Mouse (Mus musculus) kidney, adult 2 months (tissue): Measurements from ENCODE around the gene Sprr2h. TPM values are rescaled to one million over a fixed set of nuclear protein-coding genes. Genes with fewer than 3 reads are reported as not detected.

Source experiments
- DNase-seq: peaks from one replicate; pipeline ENCODE4 v3.0.0; 2021
- H3K27ac ChIP-seq: fragments of 200-500 bp; 2 replicates; pipeline ENCODE4 v1.5.1; 2012; ENCODE audit warnings: low read depth, low read length, control low read depth, inconsistent platforms; ENCODE audit not compliant: insufficient read depth
- H3K27me3 ChIP-seq: fragments of 200-500 bp; replicated peaks from 2 replicates; pipeline ENCODE4 v1.6.1; 2012; ENCODE audit warnings: mild to moderate bottlenecking, moderate library complexity, low read length, inconsistent platforms; ENCODE audit not compliant: control insufficient read depth, insufficient read depth
- H3K36me3 ChIP-seq: fragments of 200-500 bp; 2 replicates; pipeline ENCODE4 v1.6.1; 2012; ENCODE audit warnings: mild to moderate bottlenecking, moderate library complexity, low read length, inconsistent platforms; ENCODE audit not compliant: control insufficient read depth, insufficient read depth
- H3K4me1 ChIP-seq: fragments of 200-500 bp; 2 replicates; pipeline ENCODE4 v1.6.1; 2011; ENCODE audit warnings: low read length; ENCODE audit not compliant: control insufficient read depth, insufficient read depth
- H3K4me3 ChIP-seq: fragments of 200-500 bp; 2 replicates; pipeline ENCODE4 v1.5.1; 2011; ENCODE audit warnings: mild to moderate bottlenecking, low read depth, low read length, control low read depth; ENCODE audit not compliant: insufficient read depth
- CTCF ChIP-seq: fragments of 200-500 bp; conservative IDR thresholded peaks from 2 replicates; pipeline ENCODE4 v1.5.1; 2011; ENCODE audit warnings: low read depth, mild to moderate bottlenecking, control low read depth, low read length, moderate library complexity, mixed read lengths; ENCODE audit not compliant: insufficient read depth, insufficient read length
- POLR2A ChIP-seq: fragments of 200-500 bp; IDR thresholded peaks from one replicate; pipeline ENCODE4 v1.6.1; 2011; ENCODE audit warnings: low read depth, low read length, control low read depth
- WGBS: fragments of 180-500 bp; shearing (Covaris S2); methylation state at CpG from one replicate; pipeline ENCODE4 v1.1.7; 2018; 5-methylcytosine and 5-hydroxymethylcytosine counted together
- polyA plus RNA-seq: library from polyadenylated mRNA; depleted of rRNA; stranded (reverse); fragments of >200 nt; gene quantifications from 2 replicates; pipeline ENCODE4 v1.2.3, GENCODE M21; 2012; rRNA removed

Sprr2h gene
- polyA plus RNA-seq, 1 experiment, result not detected

DNA sequence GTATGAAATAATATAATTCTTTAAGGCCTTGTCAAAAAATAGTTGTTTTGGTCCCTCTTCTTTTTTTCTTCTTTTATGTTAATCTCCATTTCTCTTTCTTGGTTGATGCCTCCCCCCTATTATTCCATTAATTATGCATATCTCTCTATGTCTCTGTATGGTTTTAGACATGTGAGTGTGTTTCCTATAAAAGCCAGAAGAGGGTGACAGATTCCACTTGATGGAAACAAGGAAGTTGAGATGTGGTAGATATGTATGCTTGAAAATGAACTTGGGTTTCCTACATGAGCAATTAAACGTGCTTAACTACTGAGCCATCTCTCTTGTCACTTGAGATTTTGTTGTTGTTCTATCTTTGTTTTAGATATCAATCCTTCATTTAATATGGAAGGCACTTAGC, 8.8 kb downstream of the Sprr2h start:
- H3K27ac ChIP-seq, result no peak overlapping the region
- no peak for TF ChIP-seq POLR2A
- TF ChIP-seq CTCF, result no peak

DNA sequence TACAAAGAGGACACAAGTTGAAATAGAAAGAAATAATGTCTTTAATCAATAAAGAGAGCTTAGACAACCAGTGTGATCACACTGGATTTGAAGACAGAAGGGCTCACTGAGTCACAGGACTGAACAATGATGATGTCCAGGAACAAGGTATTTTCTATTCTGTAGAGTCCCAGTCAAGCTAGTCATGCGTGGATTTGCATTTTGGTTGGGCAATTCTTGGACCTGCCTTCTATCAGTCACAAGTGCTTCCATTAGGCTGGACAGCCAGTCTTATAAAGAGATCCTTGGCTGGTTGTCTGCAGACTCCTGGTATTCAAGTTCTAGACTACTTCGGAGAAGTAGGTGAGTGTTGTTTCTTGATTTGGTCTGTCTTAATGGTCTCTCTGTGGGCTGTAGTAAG, 22.2 kb downstream of the Sprr2h start, which contains the start of gene Sprr2i:
Sprr2i (plus strand) TSS at position 301 of the 400 bp plus-strand sequence.
- Histone ChIP-seq H3K36me3 (no peaks in the 10 kb centered on the region), H3K4me3 (no peak within 1 kb of the TSS), H3K27ac (no peak within 1 kb of the TSS), H3K4me1 (no peaks in the 10 kb centered on the region), H3K27me3 (no peaks in the 10 kb centered on the region)
- 92% methylated on average over 2 of the region's 2 CpGs for WGBS
- no peak for TF ChIP-seq CTCF
- DNase-seq, result no peak

More for the DNA sequence above, 8.8 kb downstream of the Sprr2h start:
- Histone ChIP-seq H3K4me3 (no peak overlapping the region), H3K27me3 (no peaks in the 10 kb centered on the region), H3K4me1 (no peaks in the 10 kb centered on the region), H3K36me3 (no peaks in the 10 kb centered on the region)
- no peak for DNase-seq
- WGBS, result 36% methylated on average over 1 of the region's 1 CpGs

DNA sequence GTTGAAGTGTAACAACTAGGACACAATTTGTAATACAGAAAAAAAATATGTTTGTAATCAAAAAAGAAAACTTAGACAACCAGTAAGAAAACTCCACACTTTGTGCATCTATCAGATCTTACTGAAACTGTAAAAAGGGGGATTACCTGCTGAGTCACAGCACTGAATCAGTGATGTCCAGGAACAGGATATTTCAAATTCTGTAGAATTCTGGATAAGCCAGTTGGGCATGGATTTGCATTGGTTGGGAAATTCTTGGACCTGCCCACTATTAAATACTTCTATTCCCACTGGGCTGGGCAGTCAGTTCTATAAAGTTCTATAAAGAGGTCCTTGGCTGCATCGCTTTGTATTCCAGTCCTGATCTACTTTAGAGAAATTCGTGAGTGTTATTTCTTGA, 32.3 kb downstream of the Sprr2h start, which contains the start of gene Sprr2j-ps:
Sprr2j-ps (plus strand) TSS at position 301 of the 400 bp plus-strand sequence.
- TF ChIP-seq POLR2A (no peak), CTCF (no peak)
- no peak for DNase-seq
- no peaks in the 10 kb centered on the region for H3K4me1 ChIP-seq

DNA sequence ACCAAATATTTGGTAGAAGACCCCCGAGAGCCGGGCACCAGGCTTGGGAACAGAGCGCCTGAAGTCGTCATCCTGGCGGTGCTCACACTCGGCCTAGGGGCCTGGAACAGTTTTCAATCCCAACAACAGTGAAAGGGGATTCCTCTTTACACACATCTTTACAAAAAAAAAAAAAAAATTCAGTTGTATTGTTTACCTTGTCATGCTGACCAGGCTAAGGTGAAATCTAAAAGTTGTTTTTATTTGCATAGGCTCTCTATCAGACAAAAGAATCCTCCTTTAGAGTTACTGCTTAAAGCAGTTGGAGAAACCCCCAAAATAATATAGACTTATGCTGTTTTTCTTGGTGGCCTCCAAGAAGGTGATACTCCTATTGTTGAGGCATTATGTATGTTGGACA, 43.8 kb downstream of the Sprr2h start, which contains the start of gene Gm9774:
Gm9774 (minus strand) TSS at position 101 of the 400 bp plus-strand sequence.
- no peaks in the 10 kb centered on the region for H3K36me3 ChIP-seq
- TF ChIP-seq POLR2A (no peak), CTCF (no peak)
- H3K27ac ChIP-seq, result no peak within 1 kb of the TSS
- H3K4me3 ChIP-seq, result no peak within 1 kb of the TSS
- no peaks in the 10 kb centered on the region for H3K4me1 ChIP-seq
- H3K27me3 ChIP-seq, result no peaks in the 10 kb centered on the region
- DNase-seq, result no peak
- 86% methylated on average over 6 of the region's 6 CpGs for WGBS

More for the DNA sequence above, 32.3 kb downstream of the Sprr2h start, which contains the start of gene Sprr2j-ps:
- H3K27ac ChIP-seq, result no peak within 1 kb of the TSS
- H3K4me3 ChIP-seq, result no peak within 1 kb of the TSS
- H3K27me3 ChIP-seq, result no peaks in the 10 kb centered on the region
- WGBS, result 91% methylated on average over 2 of the region's 2 CpGs
- H3K36me3 ChIP-seq, result no peaks in the 10 kb centered on the region

DNA sequence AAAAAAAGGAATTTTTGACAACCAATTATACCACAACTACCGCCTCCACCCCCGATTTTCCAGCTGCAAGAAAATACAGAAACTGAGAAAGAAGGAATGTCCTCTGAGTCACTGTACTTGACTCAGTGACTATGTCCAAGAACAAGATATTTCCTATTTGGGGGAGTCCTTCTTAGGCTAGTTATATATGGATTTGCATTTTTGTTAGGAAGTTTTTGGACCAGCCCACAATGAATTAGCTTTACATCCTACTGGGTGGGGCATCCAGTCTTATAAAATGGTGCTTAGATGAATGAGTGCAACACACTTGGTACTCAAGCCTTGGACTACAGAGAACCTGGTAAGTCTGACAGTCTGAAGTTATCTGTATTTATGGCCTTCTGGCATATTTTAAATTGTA, 46.8 kb downstream of the Sprr2h start, which contains the start of gene Sprr2k:
Sprr2k (plus strand) TSS at position 301 of the 400 bp plus-strand sequence.
- 85% methylated on average over 2 of the region's 2 CpGs for WGBS
- Histone ChIP-seq H3K27ac (no peak within 1 kb of the TSS), H3K27me3 (no peaks in the 10 kb centered on the region), H3K36me3 (no peaks in the 10 kb centered on the region), H3K4me1 (no peaks in the 10 kb centered on the region), H3K4me3 (no peak within 1 kb of the TSS)
- no peak for TF ChIP-seq POLR2A
- TF ChIP-seq CTCF, result no peak
- no peak for DNase-seq

Other genes with a start within 250 kb of the Sprr2h start
- 0.15 TPM in 1 of 2 replicates, not detected in the other for gene Lelp1, start 242.9 kb upstream of the Sprr2h start, polyA plus RNA-seq
- gene Sprr2a1, start 169.9 kb upstream of the Sprr2h start, polyA plus RNA-seq, result 0.62 and 0.66 TPM in 2 replicates
- gene Sprr2a2, start 169.8 kb upstream of the Sprr2h start, polyA plus RNA-seq, result 83.9 and 143 TPM in 2 replicates
- gene Sprr2a3, start 100.3 kb upstream of the Sprr2h start, polyA plus RNA-seq, result 4.7 and 6.1 TPM in 2 replicates
- gene Sprr2b, start 69.1 kb upstream of the Sprr2h start, polyA plus RNA-seq, result not detected in 2 replicates
- not detected in 2 replicates for gene Sprr2d, start 46.5 kb upstream of the Sprr2h start, polyA plus RNA-seq
- not detected in 2 replicates for gene Sprr2e, start 33.5 kb upstream of the Sprr2h start, polyA plus RNA-seq
- 0.25 and 0.54 TPM in 2 replicates for gene Sprr2f, start 20.5 kb upstream of the Sprr2h start, polyA plus RNA-seq
- not detected in 2 replicates for gene Sprr2i, start 22.3 kb downstream of the Sprr2h start, polyA plus RNA-seq
- not detected in 2 replicates for gene Sprr2j-ps, start 32.4 kb downstream of the Sprr2h start, polyA plus RNA-seq
- gene Gm9774, start 43.7 kb downstream of the Sprr2h start, polyA plus RNA-seq, result 4.2 and 7.0 TPM in 2 replicates
- not detected in 2 replicates for gene Sprr2k, start 46.9 kb downstream of the Sprr2h start, polyA plus RNA-seq
- gene Sprr1b, start 53.1 kb downstream of the Sprr2h start, polyA plus RNA-seq, result not detected in 2 replicates
- gene Sprr3, start 73.0 kb downstream of the Sprr2h start, polyA plus RNA-seq, result not detected in 2 replicates
- gene Sprr1a, start 100.2 kb downstream of the Sprr2h start, polyA plus RNA-seq, result 32.6 and 48.8 TPM in 2 replicates
- not detected in 2 replicates for gene Sprr4, start 114.8 kb downstream of the Sprr2h start, polyA plus RNA-seq
- gene 2310046K23Rik, start 148.8 kb downstream of the Sprr2h start, polyA plus RNA-seq, result not detected in 2 replicates
- gene Ivl, start 188.1 kb downstream of the Sprr2h start, polyA plus RNA-seq, result 0.08 and 0.14 TPM in 2 replicates
- 3.3 and 3.5 TPM in 2 replicates for gene Smcp, start 203.3 kb downstream of the Sprr2h start, polyA plus RNA-seq
- gene 2210017I01Rik, start 221.8 kb downstream of the Sprr2h start, polyA plus RNA-seq, result not detected in 2 replicates
- not detected in 2 replicates for gene Lce6a, start 236.0 kb downstream of the Sprr2h start, polyA plus RNA-seq